Mouse (Mus musculus) stomach, postnatal 0 days (tissue): ENCODE results near the gene Tubgcp6. TPM values are rescaled to one million over a fixed set of nuclear protein-coding genes. Genes with fewer than 3 reads are reported as not detected.
A peak's percentile ranks its signal among the peaks of the same experiment; 100 is the strongest.

Source experiments
- ATAC-seq: fragments of 200-750 bp; cut with Nextera tagmentation; 2 replicates; pipeline ENCODE4 v1.8.0; 2017; ENCODE audit not compliant: low FRiP score, low TSS enrichment
- DNase-seq: peaks from one replicate; pipeline ENCODE4 v3.0.0-alpha.2; 2016; ENCODE audit warnings: low spot score
- H3K27ac ChIP-seq: fragments of 300-500 bp; sonication (generic); replicated peaks from 2 replicates; pipeline ENCODE4 v1.5.1; 2014; ENCODE audit warnings: mild to moderate bottlenecking, control low read depth
- H3K27me3 ChIP-seq: fragments of 300-500 bp; sonication (generic); 2 replicates; pipeline ENCODE4 v1.6.1; 2014; ENCODE audit warnings: low read length; ENCODE audit not compliant: control insufficient read depth, insufficient read depth
- H3K36me3 ChIP-seq: fragments of 300-500 bp; sonication (generic); 2 replicates; pipeline ENCODE4 v1.6.1; 2014; ENCODE audit warnings: low read length, mixed read lengths; ENCODE audit not compliant: control insufficient read depth, insufficient read depth
- H3K4me1 ChIP-seq: fragments of 300-500 bp; sonication (generic); replicated peaks from 2 replicates; pipeline ENCODE4 v1.6.1; 2014; ENCODE audit warnings: antibody characterized with exemption; ENCODE audit not compliant: control insufficient read depth, insufficient read depth
- H3K4me2 ChIP-seq: fragments of 300-500 bp; sonication (generic); replicated peaks from 2 replicates; pipeline ENCODE4 v1.6.1; 2014; ENCODE audit warnings: low read depth, mild to moderate bottlenecking, control low read depth, moderate library complexity
- H3K4me3 ChIP-seq: fragments of 300-500 bp; sonication (generic); 2 replicates; pipeline ENCODE4 v1.5.1; 2014; ENCODE audit warnings: low read depth, low read length, control low read depth
- H3K9ac ChIP-seq: fragments of 300-500 bp; sonication (generic); 2 replicates; pipeline ENCODE4 v1.6.1; 2014; ENCODE audit warnings: mild to moderate bottlenecking, low read length, control low read depth, mixed read lengths
- H3K9me3 ChIP-seq: fragments of 300-500 bp; sonication (generic); 2 replicates; pipeline ENCODE4 v1.6.1; 2016; ENCODE audit warnings: low read length; ENCODE audit not compliant: control insufficient read depth
- CTCF ChIP-seq: IDR thresholded peaks from 2 replicates; pipeline ENCODE4 v1.5.1; 2016; ENCODE audit warnings: antibody characterized with exemption, low read depth, mild to moderate bottlenecking, moderate library complexity
- EP300 ChIP-seq: optimal IDR thresholded peaks from 2 replicates; pipeline ENCODE3; 2016; ENCODE audit warnings: antibody characterized with exemption
- WGBS: fragments of 180-500 bp; shearing (Covaris S2); extraction: QIAGEN DNeasy Blood & Tissue Kit; methylation state at CpG from one replicate; pipeline ENCODE4 v1.1.7; 2014; 5-methylcytosine and 5-hydroxymethylcytosine counted together
- polyA plus RNA-seq: library from polyadenylated mRNA; unstranded; fragments of >200 nt; fragmentation: Nextera tagmentation; extraction: Ambion mirVana; gene quantifications from 2 replicates; pipeline ENCODE4 v1.2.1, GENCODE M21; 2015

The Tubgcp6 gene
- polyA plus RNA-seq, 1 experiment from 2014 or later, result 4.0 TPM

DNA sequence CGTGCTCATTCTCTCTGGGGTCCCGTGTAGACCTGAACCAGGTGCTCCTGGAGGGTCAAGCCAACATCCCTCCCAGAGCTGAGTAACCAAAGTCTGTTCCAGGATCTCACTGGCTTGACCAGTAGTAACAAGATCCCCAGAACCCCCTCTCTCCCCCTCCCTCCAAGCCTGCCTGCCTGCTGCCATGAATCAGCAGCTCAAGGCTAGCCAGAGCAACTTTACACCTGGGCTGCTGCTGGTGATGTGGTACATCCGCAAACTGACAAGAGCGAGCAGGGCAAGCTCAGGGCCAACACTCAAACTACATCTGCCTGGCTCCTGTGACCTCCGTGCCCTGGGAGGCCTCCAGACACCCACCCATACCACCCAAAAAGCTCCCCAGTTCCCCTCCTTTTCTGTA, 18.5 kb upstream of the Tubgcp6 start:
- Histone ChIP-seq H3K36me3 (no peaks in the 10 kb centered on the region), H3K27me3 (peaks cover 5% of the 10 kb centered on the region), H3K9ac (no peak overlapping the region), H3K4me2 (no peak overlapping the region), H3K27ac (no peak overlapping the region), H3K4me1 (no peaks in the 10 kb centered on the region), H3K4me3 (no peak overlapping the region), H3K9me3 (no peaks in the 10 kb centered on the region)
- ATAC-seq (no peak), DNase-seq (no peak)
- TF ChIP-seq EP300, result no peak
- no peak for TF ChIP-seq CTCF
- 23% methylated on average over 5 of the region's 5 CpGs for WGBS

GRCm38 (mm10) chr15:89140659-89141252, 17.8 kb upstream of the Tubgcp6 start, which contains the start of gene Mapk12:
Mapk12 (minus strand) TSS chr15:89140703.
- Histone ChIP-seq H3K27ac (peak within 1 kb of the TSS; percentile 35; the same call in 1 of the 2 replicates), H3K9me3 (no peaks in the 10 kb centered on the region), H3K4me1 (no peaks in the 10 kb centered on the region), H3K4me2 (peak within 1 kb of the TSS; percentile 85), H3K36me3 (no peaks in the 10 kb centered on the region), H3K4me3 (peak within 1 kb of the TSS; percentile 53), H3K27me3 (peaks cover 5% of the 10 kb centered on the region), H3K9ac (peak within 1 kb of the TSS; percentile 61)
- WGBS, result under 1% methylated on average over 21 of the region's 21 CpGs
- peak; percentile 55 for DNase-seq
- TF ChIP-seq EP300 (no peak), CTCF (no peak)
- ATAC-seq, result peak; percentile 50

DNA sequence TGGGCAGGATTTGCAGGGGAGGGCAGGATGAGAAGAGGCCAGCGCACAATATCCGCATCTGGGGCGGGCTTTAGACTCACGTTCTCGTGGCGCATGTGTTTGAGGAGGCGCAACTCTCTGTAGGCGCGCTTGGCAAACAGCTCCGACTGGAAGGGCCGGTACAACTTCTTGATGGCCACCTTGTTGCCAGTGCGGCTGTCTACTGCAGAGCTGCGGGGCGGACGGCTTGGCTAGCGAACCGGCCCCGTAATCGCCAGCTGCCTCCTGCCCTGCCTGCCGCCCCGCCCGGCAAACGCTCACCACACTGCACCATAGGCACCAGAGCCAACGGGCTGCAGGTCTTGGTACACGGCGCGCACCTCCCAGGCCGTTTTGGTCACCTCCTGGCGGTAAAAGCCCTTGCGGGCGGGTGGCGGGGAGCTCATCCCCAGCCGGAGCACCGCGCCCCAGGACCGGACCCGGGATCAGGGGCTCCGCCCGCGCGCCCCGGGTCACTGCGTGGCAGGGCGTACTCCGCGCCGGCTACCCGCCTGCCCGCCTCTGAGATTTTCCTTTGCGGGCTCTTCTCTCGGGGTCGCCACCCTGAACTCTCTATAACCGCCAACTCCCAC, 17.2 kb upstream of the Tubgcp6 start:
- DNase-seq (peak; percentile 70), ATAC-seq (peak; percentile 45; the same call in 1 of the 2 replicates)
- under 1% methylated on average over 53 of the region's 53 CpGs for WGBS
- no peaks in the 10 kb centered on the region for H3K4me1 ChIP-seq
- H3K9me3 ChIP-seq, result no peaks in the 10 kb centered on the region
- peak overlapping the region; percentile 35; the same call in 1 of the 2 replicates for H3K27ac ChIP-seq
- peak overlapping the region; percentile 85 for H3K4me2 ChIP-seq
- H3K4me3 ChIP-seq, result peak overlapping the region; percentile 53
- peak; percentile 11 for TF ChIP-seq EP300
- no peak for TF ChIP-seq CTCF
- peaks cover 5% of the 10 kb centered on the region for H3K27me3 ChIP-seq
- no peaks in the 10 kb centered on the region for H3K36me3 ChIP-seq
- peak overlapping the region; percentile 61 for H3K9ac ChIP-seq

- no peak for ATAC-seq
- WGBS, result 90% methylated on average over 6 of the region's 6 CpGs
Observed at GRCm38 (mm10) chr15:89138531-89138930, 15.6 kb upstream of the Tubgcp6 start.

GRCm38 (mm10) chr15:89138046-89138405, 15.1 kb upstream of the Tubgcp6 start:
- H3K36me3 ChIP-seq, result no peaks in the 10 kb centered on the region
- no peak overlapping the region for H3K4me3 ChIP-seq
- no peaks in the 10 kb centered on the region for H3K9me3 ChIP-seq
- H3K4me2 ChIP-seq, result no peak overlapping the region
- no peak for ATAC-seq
- DNase-seq, result no peak
- H3K9ac ChIP-seq, result no peak overlapping the region
- no peak overlapping the region for H3K27ac ChIP-seq
- TF ChIP-seq CTCF, result no peak
- TF ChIP-seq EP300, result no peak
- no peaks in the 10 kb centered on the region for H3K4me1 ChIP-seq
- 82% methylated on average over 7 of the region's 7 CpGs for WGBS
- peaks cover 5% of the 10 kb centered on the region for H3K27me3 ChIP-seq

More at GRCm38 (mm10) chr15:89138531-89138930, 15.6 kb upstream of the Tubgcp6 start:
- DNase-seq, result no peak
- H3K4me2 ChIP-seq, result no peak overlapping the region
- no peaks in the 10 kb centered on the region for H3K36me3 ChIP-seq
- no peak overlapping the region for H3K4me3 ChIP-seq
- no peak overlapping the region for H3K27ac ChIP-seq
- no peaks in the 10 kb centered on the region for H3K9me3 ChIP-seq
- H3K27me3 ChIP-seq, result peaks cover 5% of the 10 kb centered on the region
- TF ChIP-seq CTCF (no peak), EP300 (no peak)
- H3K9ac ChIP-seq, result no peak overlapping the region
- no peaks in the 10 kb centered on the region for H3K4me1 ChIP-seq
